Mouse (Mus musculus): ENCODE measurements around the gene Krtap16-1. TPM values are rescaled to one million over a fixed set of nuclear protein-coding genes. Genes with fewer than 3 reads are reported as not detected.

Krtap16-1 gene
- polyA plus RNA-seq, 1 experiment, result not detected

DNA sequence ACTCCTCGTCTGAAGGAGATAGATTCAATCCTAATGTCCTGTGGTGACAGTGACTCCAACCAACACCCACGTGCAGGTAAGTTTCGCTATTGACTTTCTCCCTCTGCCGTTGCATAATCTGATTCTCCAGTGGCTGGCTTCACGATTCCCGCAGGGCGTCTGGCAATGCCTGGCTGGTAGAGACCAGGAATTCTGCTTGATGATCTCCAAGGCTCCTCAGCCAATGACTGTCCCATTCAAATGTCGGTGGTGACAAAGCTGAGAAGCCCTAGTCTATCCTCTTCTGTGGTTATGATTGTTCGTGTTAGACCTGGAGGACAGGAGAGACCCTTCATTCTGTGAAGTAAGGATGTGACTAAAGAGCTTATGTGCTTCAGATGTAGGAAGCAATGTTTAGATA lies 3.7 kb downstream of the Krtap16-1 start:
- TF ChIP-seq CTCF (IDR thresholded peaks at IDR 0.05; ENCODE audit: borderline replicate concordance, control insufficient read depth, extremely low read depth, insufficient read depth, low read length, poor library complexity) (no peak), POLR2A (IDR thresholded peaks at IDR 0.05; ENCODE audit: control insufficient read depth, extremely low read depth, insufficient read depth, low read length, poor library complexity) (no peak)
- no peaks in the 10 kb centered on the region for H3K36me3 ChIP-seq (ENCODE audit: control insufficient read depth, insufficient read depth, low read length)
- H3K27ac ChIP-seq (ENCODE audit: control insufficient read depth, insufficient read depth, low read length), result no peak overlapping the region
- H3K27me3 ChIP-seq (ENCODE audit: control insufficient read depth, insufficient read depth, low read length), result no peaks in the 10 kb centered on the region
- no peaks in the 10 kb centered on the region for H3K4me1 ChIP-seq (replicated peaks; ENCODE audit: control insufficient read depth, insufficient read depth, low read length)
- no peak overlapping the region for H3K4me3 ChIP-seq (ENCODE audit: control insufficient read depth, insufficient read depth, low read length)
- 94% methylated on average over 9 of the region's 9 CpGs for WGBS
- DNase-seq, result no peak

DNA sequence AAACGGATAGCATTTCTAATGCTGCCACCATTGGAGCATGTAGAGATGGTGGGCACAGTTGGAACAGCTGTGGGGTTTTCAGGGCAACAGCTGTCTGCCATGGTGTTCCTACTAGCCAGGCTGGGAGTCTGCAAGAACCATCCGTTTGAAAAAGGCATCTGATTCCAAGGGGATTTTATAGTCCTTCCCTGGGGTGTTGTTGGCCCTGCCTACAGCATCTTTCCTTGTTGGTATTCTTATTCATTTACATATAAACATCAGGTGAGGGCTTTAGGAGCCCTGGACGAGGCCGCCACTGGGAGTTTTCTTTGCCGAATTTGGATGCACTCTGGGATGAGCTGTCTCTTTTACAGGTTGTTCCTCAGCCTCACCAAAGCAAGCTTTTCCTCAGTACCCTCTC lies 7.4 kb downstream of the Krtap16-1 start, which contains the start of gene Krtap29-1:
Gene Krtap29-1, minus strand, starts transcription at position 101 of the 400 bp plus-strand sequence.
- no peaks in the 10 kb centered on the region for H3K36me3 ChIP-seq (ENCODE audit: control insufficient read depth, insufficient read depth, low read length)
- no peak within 1 kb of the TSS for H3K27ac ChIP-seq (ENCODE audit: control insufficient read depth, insufficient read depth, low read length)
- 78% methylated on average over 5 of the region's 5 CpGs for WGBS
- no peak for DNase-seq
- no peak within 1 kb of the TSS for H3K4me3 ChIP-seq (ENCODE audit: control insufficient read depth, insufficient read depth, low read length)
- no peaks in the 10 kb centered on the region for H3K4me1 ChIP-seq (replicated peaks; ENCODE audit: control insufficient read depth, insufficient read depth, low read length)
- H3K27me3 ChIP-seq (ENCODE audit: control insufficient read depth, insufficient read depth, low read length), result no peaks in the 10 kb centered on the region
- no peak for TF ChIP-seq POLR2A (IDR thresholded peaks at IDR 0.05; ENCODE audit: control insufficient read depth, extremely low read depth, insufficient read depth, low read length, poor library complexity)
- TF ChIP-seq CTCF (IDR thresholded peaks at IDR 0.05; ENCODE audit: borderline replicate concordance, control insufficient read depth, extremely low read depth, insufficient read depth, low read length, poor library complexity), result no peak

DNA sequence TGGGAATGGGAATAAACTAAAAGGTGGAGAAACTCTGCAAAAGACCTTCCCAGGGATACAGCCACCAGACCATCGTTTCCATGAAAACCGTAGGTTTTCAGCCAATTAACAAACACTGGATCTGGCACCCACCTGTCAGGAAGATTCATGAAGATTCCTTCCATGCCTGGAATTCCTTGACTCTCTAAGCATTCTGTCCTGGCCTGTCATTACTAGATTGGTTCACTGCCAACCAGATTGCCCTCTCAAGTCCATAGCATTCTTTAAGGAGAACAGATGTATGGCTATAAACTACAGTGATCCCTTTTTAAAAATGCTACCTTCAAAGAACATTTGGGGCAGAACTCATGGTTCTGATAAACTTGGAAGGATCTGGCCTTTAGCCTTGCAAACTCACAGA lies 20.4 kb downstream of the Krtap16-1 start:
- no peaks in the 10 kb centered on the region for H3K4me1 ChIP-seq (replicated peaks; ENCODE audit: control insufficient read depth, insufficient read depth, low read length)
- WGBS, result 50% methylated on average over 2 of the region's 2 CpGs
- no peak overlapping the region for H3K4me3 ChIP-seq (ENCODE audit: control insufficient read depth, insufficient read depth, low read length)
- H3K27ac ChIP-seq (ENCODE audit: control insufficient read depth, insufficient read depth, low read length), result no peak overlapping the region
- H3K27me3 ChIP-seq (ENCODE audit: control insufficient read depth, insufficient read depth, low read length), result no peaks in the 10 kb centered on the region
- DNase-seq, result no peak
- TF ChIP-seq POLR2A (IDR thresholded peaks at IDR 0.05; ENCODE audit: control insufficient read depth, extremely low read depth, insufficient read depth, low read length, poor library complexity) (no peak), CTCF (IDR thresholded peaks at IDR 0.05; ENCODE audit: borderline replicate concordance, control insufficient read depth, extremely low read depth, insufficient read depth, low read length, poor library complexity) (no peak)
- no peaks in the 10 kb centered on the region for H3K36me3 ChIP-seq (ENCODE audit: control insufficient read depth, insufficient read depth, low read length)

DNA sequence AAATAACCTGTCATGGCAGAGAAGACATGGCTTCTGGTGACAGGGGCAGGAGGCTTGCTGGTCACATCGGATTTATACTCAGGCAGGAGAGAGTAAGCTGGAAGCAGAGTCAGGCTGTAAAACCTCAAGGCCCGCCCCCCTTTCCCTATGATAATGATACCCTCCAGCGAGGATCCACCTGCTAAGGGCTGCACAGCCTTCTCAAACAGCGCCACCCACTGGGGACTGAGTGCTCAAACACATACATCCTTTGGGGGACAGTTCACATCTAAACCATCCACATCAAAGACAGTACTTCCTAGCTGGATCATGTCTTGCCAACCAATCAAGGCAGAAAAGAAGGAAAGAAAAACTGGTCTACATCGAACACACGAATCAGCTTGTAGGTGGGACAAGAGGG lies 22.2 kb downstream of the Krtap16-1 start:
- Histone ChIP-seq H3K27ac (ENCODE audit: control insufficient read depth, insufficient read depth, low read length) (no peak overlapping the region), H3K4me3 (ENCODE audit: control insufficient read depth, insufficient read depth, low read length) (no peak overlapping the region), H3K4me1 (replicated peaks; ENCODE audit: control insufficient read depth, insufficient read depth, low read length) (no peaks in the 10 kb centered on the region), H3K36me3 (ENCODE audit: control insufficient read depth, insufficient read depth, low read length) (no peaks in the 10 kb centered on the region), H3K27me3 (ENCODE audit: control insufficient read depth, insufficient read depth, low read length) (no peaks in the 10 kb centered on the region)
- 68% methylated on average over 6 of the region's 6 CpGs for WGBS
- TF ChIP-seq POLR2A (IDR thresholded peaks at IDR 0.05; ENCODE audit: control insufficient read depth, extremely low read depth, insufficient read depth, low read length, poor library complexity) (no peak), CTCF (IDR thresholded peaks at IDR 0.05; ENCODE audit: borderline replicate concordance, control insufficient read depth, extremely low read depth, insufficient read depth, low read length, poor library complexity) (no peak)
- DNase-seq, result no peak

DNA sequence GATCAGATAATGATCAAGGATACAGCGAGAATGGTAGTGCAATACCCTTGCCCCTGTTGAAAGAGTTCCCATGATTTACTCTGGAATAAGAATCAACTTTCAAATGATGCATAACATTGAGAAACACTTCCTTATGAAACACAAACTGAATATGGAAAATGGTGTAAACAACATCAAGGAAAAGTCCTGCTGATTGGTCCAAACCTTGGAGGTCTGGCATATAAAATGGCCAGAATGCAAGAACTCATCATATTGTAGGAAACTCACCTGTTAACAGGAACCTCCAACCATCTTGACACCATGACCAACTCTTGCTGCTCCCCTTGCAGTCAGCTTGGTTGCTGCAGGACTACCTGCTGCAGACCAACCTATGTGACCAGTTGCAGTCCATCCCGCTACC lies 38.2 kb downstream of the Krtap16-1 start, which contains the start of gene Krtap9-5:
Gene Krtap9-5, plus strand, starts transcription at position 301 of the 400 bp plus-strand sequence.
- Histone ChIP-seq H3K4me3 (ENCODE audit: control insufficient read depth, insufficient read depth, low read length) (no peak within 1 kb of the TSS), H3K27ac (ENCODE audit: control insufficient read depth, insufficient read depth, low read length) (no peak within 1 kb of the TSS), H3K4me1 (replicated peaks; ENCODE audit: control insufficient read depth, insufficient read depth, low read length) (no peaks in the 10 kb centered on the region), H3K36me3 (ENCODE audit: control insufficient read depth, insufficient read depth, low read length) (no peaks in the 10 kb centered on the region), H3K27me3 (ENCODE audit: control insufficient read depth, insufficient read depth, low read length) (no peaks in the 10 kb centered on the region)
- no peak for TF ChIP-seq CTCF (IDR thresholded peaks at IDR 0.05; ENCODE audit: borderline replicate concordance, control insufficient read depth, extremely low read depth, insufficient read depth, low read length, poor library complexity)
- no peak for TF ChIP-seq POLR2A (IDR thresholded peaks at IDR 0.05; ENCODE audit: control insufficient read depth, extremely low read depth, insufficient read depth, low read length, poor library complexity)
- DNase-seq, result no peak
- 93% methylated on average over 2 of the region's 2 CpGs for WGBS

DNA sequence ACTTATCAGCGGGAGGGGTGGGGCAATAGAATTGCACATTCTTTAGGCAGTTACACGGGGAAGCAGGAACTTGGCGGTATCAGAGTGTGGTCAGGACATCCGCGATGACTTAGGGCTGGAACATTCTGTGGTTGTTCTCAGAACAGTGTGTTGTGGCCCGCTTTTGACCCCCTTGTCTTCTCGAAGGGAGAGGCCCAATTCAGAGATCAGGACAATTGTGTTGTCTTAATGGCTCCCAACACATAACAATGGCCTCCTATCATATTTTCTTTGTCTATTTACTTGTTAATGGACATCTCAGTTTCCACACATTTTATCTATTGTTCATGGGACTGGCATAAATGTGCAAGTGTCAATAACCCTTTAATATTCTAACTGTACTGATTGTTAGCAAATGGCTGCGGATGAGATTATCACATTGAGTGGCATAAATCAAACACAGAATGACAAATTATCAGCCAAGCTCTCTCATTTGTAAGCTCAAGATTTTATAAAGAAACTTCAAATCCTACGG lies 48.6 kb downstream of the Krtap16-1 start:
- DNase-seq, result no peak
- 75% methylated on average over 9 of the region's 9 CpGs for WGBS
- TF ChIP-seq POLR2A (IDR thresholded peaks at IDR 0.05; ENCODE audit: control insufficient read depth, extremely low read depth, insufficient read depth, low read length, poor library complexity) (no peak), CTCF (IDR thresholded peaks at IDR 0.05; ENCODE audit: borderline replicate concordance, control insufficient read depth, extremely low read depth, insufficient read depth, low read length, poor library complexity) (no peak)

DNA sequence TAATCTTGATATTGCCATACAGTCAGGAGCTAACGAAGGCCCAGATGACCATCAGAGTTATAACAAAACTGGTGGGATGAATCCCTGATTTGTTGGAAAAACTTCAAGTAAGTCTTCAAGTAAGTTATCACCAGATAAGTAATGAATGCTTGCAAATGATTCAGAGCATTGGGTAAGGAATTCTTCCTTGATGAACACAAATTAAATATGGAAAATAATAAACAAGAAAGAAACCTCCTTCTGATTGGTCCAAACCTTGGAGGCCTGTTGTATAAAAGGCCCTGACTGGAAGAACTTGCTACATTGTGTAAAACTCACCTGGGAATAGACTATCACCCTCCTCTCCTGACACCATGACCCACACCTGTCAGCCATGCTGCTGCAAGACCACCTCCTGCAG lies 50.4 kb downstream of the Krtap16-1 start, which contains the start of gene Krtap31-2:
Gene Krtap31-2, plus strand, starts transcription at position 301 of the 400 bp plus-strand sequence.
- WGBS, result 91% methylated on average over 1 of the region's 1 CpGs
- H3K27me3 ChIP-seq (ENCODE audit: control insufficient read depth, insufficient read depth, low read length), result no peaks in the 10 kb centered on the region
- DNase-seq, result no peak
- H3K36me3 ChIP-seq (ENCODE audit: control insufficient read depth, insufficient read depth, low read length), result no peaks in the 10 kb centered on the region
- TF ChIP-seq POLR2A (IDR thresholded peaks at IDR 0.05; ENCODE audit: control insufficient read depth, extremely low read depth, insufficient read depth, low read length, poor library complexity) (no peak), CTCF (IDR thresholded peaks at IDR 0.05; ENCODE audit: borderline replicate concordance, control insufficient read depth, extremely low read depth, insufficient read depth, low read length, poor library complexity) (no peak)
- H3K4me1 ChIP-seq (replicated peaks; ENCODE audit: control insufficient read depth, insufficient read depth, low read length), result no peaks in the 10 kb centered on the region
- H3K4me3 ChIP-seq (ENCODE audit: control insufficient read depth, insufficient read depth, low read length), result no peak within 1 kb of the TSS
- H3K27ac ChIP-seq (ENCODE audit: control insufficient read depth, insufficient read depth, low read length), result no peak within 1 kb of the TSS

More for the DNA sequence above, 48.6 kb downstream of the Krtap16-1 start:
- Histone ChIP-seq H3K36me3 (ENCODE audit: control insufficient read depth, insufficient read depth, low read length) (no peaks in the 10 kb centered on the region), H3K27ac (ENCODE audit: control insufficient read depth, insufficient read depth, low read length) (no peak overlapping the region), H3K4me3 (ENCODE audit: control insufficient read depth, insufficient read depth, low read length) (no peak overlapping the region), H3K4me1 (replicated peaks; ENCODE audit: control insufficient read depth, insufficient read depth, low read length) (no peaks in the 10 kb centered on the region), H3K27me3 (ENCODE audit: control insufficient read depth, insufficient read depth, low read length) (no peaks in the 10 kb centered on the region)

Measured in thymus, adult 2 months (tissue).